Mouse (Mus musculus): ENCODE measurements around the gene Myl7. TPM values are rescaled to one million over a fixed set of nuclear protein-coding genes. Genes with fewer than 3 reads are reported as not detected.

Myl7 gene
- polyA plus RNA-seq, 1 experiment from 2014 or later: not detected

GRCm38 (mm10) chr11:5905778-5906518 lies 7.4 kb upstream of the Myl7 start:
- peaks cover 15% of the 10 kb centered on the region for H3K4me1 ChIP-seq (replicated peaks; ENCODE audit: control insufficient read depth, insufficient read depth, low read length)
- H3K9me3 ChIP-seq (ENCODE audit: control insufficient read depth, low read length): no peaks in the 10 kb centered on the region
- H3K27me3 ChIP-seq (replicated peaks; ENCODE audit: control insufficient read depth, insufficient read depth, low read length): no peaks in the 10 kb centered on the region
- H3K4me3 ChIP-seq (replicated peaks; ENCODE audit: low read length): no peak overlapping the region
- H3K4me2 ChIP-seq (ENCODE audit: low read length): no peak overlapping the region
- WGBS: 73% methylated on average over 10 of the region's 10 CpGs
- H3K9ac ChIP-seq (replicated peaks; ENCODE audit: low read depth, low read length): no peak overlapping the region
- no peaks in the 10 kb centered on the region for H3K36me3 ChIP-seq (ENCODE audit: control insufficient read depth, insufficient read depth)
- no peak for ATAC-seq
- no peak overlapping the region for H3K27ac ChIP-seq (ENCODE audit: low read length)

DNA sequence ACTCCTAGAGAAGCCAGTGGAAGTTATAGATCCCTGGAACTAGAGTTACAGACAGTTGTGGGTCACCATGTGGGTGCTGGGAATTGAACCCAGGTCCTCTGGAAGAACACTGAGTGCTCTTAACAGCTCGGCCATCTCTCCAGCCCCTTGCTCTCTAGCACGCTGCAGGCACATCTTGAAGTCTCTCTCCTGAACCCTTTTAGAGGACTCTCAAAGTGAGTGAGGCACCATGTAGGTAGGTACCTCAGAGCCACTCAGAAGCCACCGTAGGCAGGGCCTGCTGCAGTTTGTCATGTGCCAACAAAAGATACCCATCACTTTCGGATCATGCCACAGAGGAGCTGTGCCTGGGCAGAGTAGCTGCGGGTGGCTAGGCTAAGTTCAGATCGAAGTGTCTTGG lies 6.3 kb upstream of the Myl7 start:
- ATAC-seq: no peak
- Histone ChIP-seq H3K4me3 (replicated peaks; ENCODE audit: low read length) (no peak overlapping the region), H3K36me3 (ENCODE audit: control insufficient read depth, insufficient read depth) (no peaks in the 10 kb centered on the region), H3K27ac (ENCODE audit: low read length) (no peak overlapping the region), H3K4me1 (replicated peaks; ENCODE audit: control insufficient read depth, insufficient read depth, low read length) (peaks cover 15% of the 10 kb centered on the region), H3K4me2 (ENCODE audit: low read length) (no peak overlapping the region), H3K9ac (replicated peaks; ENCODE audit: low read depth, low read length) (no peak overlapping the region), H3K27me3 (replicated peaks; ENCODE audit: control insufficient read depth, insufficient read depth, low read length) (no peaks in the 10 kb centered on the region), H3K9me3 (ENCODE audit: control insufficient read depth, low read length) (no peaks in the 10 kb centered on the region)
- WGBS: 96% methylated on average over 6 of the region's 6 CpGs

DNA sequence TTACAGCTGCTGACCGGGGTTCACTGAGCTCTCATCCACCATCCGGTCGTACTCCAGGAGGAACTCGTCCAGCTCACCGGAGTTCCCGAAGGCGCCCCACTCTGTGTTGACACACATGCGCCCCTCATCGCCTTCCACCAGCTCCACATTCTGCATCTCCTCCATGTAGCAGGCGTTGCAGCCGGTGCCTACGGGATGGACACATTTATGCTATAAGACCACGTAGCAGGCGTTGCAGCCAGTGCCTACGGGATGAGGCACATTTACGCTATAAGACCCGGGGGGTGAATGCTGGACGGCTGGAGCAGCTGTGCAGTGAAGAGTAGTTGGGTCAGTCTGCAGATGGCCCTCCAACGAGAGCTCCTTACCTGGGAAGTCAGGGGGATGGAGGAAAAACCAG lies 5.8 kb upstream of the Myl7 start:
- H3K9me3 ChIP-seq (ENCODE audit: control insufficient read depth, low read length): no peaks in the 10 kb centered on the region
- H3K4me2 ChIP-seq (ENCODE audit: low read length): no peak overlapping the region
- H3K27me3 ChIP-seq (replicated peaks; ENCODE audit: control insufficient read depth, insufficient read depth, low read length): no peaks in the 10 kb centered on the region
- no peak overlapping the region for H3K9ac ChIP-seq (replicated peaks; ENCODE audit: low read depth, low read length)
- no peak overlapping the region for H3K4me3 ChIP-seq (replicated peaks; ENCODE audit: low read length)
- WGBS: 93% methylated on average over 19 of the region's 19 CpGs
- H3K36me3 ChIP-seq (ENCODE audit: control insufficient read depth, insufficient read depth): no peaks in the 10 kb centered on the region
- H3K27ac ChIP-seq (ENCODE audit: low read length): no peak overlapping the region
- no peak for ATAC-seq
- H3K4me1 ChIP-seq (replicated peaks; ENCODE audit: control insufficient read depth, insufficient read depth, low read length): peaks cover 15% of the 10 kb centered on the region

- 90% methylated on average over 2 of the region's 2 CpGs for WGBS
- H3K36me3 ChIP-seq (ENCODE audit: control insufficient read depth, insufficient read depth): no peaks in the 10 kb centered on the region
- H3K27ac ChIP-seq (ENCODE audit: low read length): no peak overlapping the region
- no peak overlapping the region for H3K4me2 ChIP-seq (ENCODE audit: low read length)
- H3K4me1 ChIP-seq (replicated peaks; ENCODE audit: control insufficient read depth, insufficient read depth, low read length): peaks cover 15% of the 10 kb centered on the region
- H3K9me3 ChIP-seq (ENCODE audit: control insufficient read depth, low read length): no peaks in the 10 kb centered on the region
- no peak overlapping the region for H3K9ac ChIP-seq (replicated peaks; ENCODE audit: low read depth, low read length)
- no peaks in the 10 kb centered on the region for H3K27me3 ChIP-seq (replicated peaks; ENCODE audit: control insufficient read depth, insufficient read depth, low read length)
- no peak overlapping the region for H3K4me3 ChIP-seq (replicated peaks; ENCODE audit: low read length)
- no peak for ATAC-seq
Measured at GRCm38 (mm10) chr11:5903844-5904243, 5.3 kb upstream of the Myl7 start.

GRCm38 (mm10) chr11:5902390-5902789 lies 3.8 kb upstream of the Myl7 start:
- Histone ChIP-seq H3K4me3 (replicated peaks; ENCODE audit: low read length) (peak overlapping the region; percentile 52), H3K4me1 (replicated peaks; ENCODE audit: control insufficient read depth, insufficient read depth, low read length) (peaks cover 15% of the 10 kb centered on the region), H3K9me3 (ENCODE audit: control insufficient read depth, low read length) (no peaks in the 10 kb centered on the region), H3K9ac (replicated peaks; ENCODE audit: low read depth, low read length) (peak overlapping the region; percentile 75), H3K27ac (ENCODE audit: low read length) (peak overlapping the region; percentile 75), H3K4me2 (ENCODE audit: low read length) (peak overlapping the region; percentile 78), H3K36me3 (ENCODE audit: control insufficient read depth, insufficient read depth) (no peaks in the 10 kb centered on the region), H3K27me3 (replicated peaks; ENCODE audit: control insufficient read depth, insufficient read depth, low read length) (no peaks in the 10 kb centered on the region)
- peak; percentile 31 for ATAC-seq
- 4% methylated on average over 6 of the region's 6 CpGs for WGBS

GRCm38 (mm10) chr11:5901950-5902349 lies 3.4 kb upstream of the Myl7 start:
- Histone ChIP-seq H3K4me3 (replicated peaks; ENCODE audit: low read length) (peak overlapping the region; percentile 52), H3K27me3 (replicated peaks; ENCODE audit: control insufficient read depth, insufficient read depth, low read length) (no peaks in the 10 kb centered on the region), H3K4me2 (ENCODE audit: low read length) (peak overlapping the region; percentile 78), H3K9me3 (ENCODE audit: control insufficient read depth, low read length) (no peaks in the 10 kb centered on the region), H3K4me1 (replicated peaks; ENCODE audit: control insufficient read depth, insufficient read depth, low read length) (peaks cover 15% of the 10 kb centered on the region), H3K27ac (ENCODE audit: low read length) (peak overlapping the region; percentile 75), H3K36me3 (ENCODE audit: control insufficient read depth, insufficient read depth) (no peaks in the 10 kb centered on the region), H3K9ac (replicated peaks; ENCODE audit: low read depth, low read length) (peak overlapping the region; percentile 75)
- peak; percentile 87 for ATAC-seq
- under 1% methylated on average over 32 of the region's 32 CpGs for WGBS

GRCm38 (mm10) chr11:5901320-5901719 lies 2.7 kb upstream of the Myl7 start:
- H3K4me3 ChIP-seq (replicated peaks; ENCODE audit: low read length): peak overlapping the region; percentile 52
- 17% methylated on average over 3 of the region's 3 CpGs for WGBS
- H3K9me3 ChIP-seq (ENCODE audit: control insufficient read depth, low read length): no peaks in the 10 kb centered on the region
- H3K36me3 ChIP-seq (ENCODE audit: control insufficient read depth, insufficient read depth): no peaks in the 10 kb centered on the region
- ATAC-seq: no peak
- H3K9ac ChIP-seq (replicated peaks; ENCODE audit: low read depth, low read length): peak overlapping the region; percentile 75
- H3K27ac ChIP-seq (ENCODE audit: low read length): peak overlapping the region; percentile 75
- no peaks in the 10 kb centered on the region for H3K27me3 ChIP-seq (replicated peaks; ENCODE audit: control insufficient read depth, insufficient read depth, low read length)
- peaks cover 15% of the 10 kb centered on the region for H3K4me1 ChIP-seq (replicated peaks; ENCODE audit: control insufficient read depth, insufficient read depth, low read length)
- H3K4me2 ChIP-seq (ENCODE audit: low read length): peak overlapping the region; percentile 78

GRCm38 (mm10) chr11:5899286-5899685 lies 704 bp upstream of the Myl7 start:
- H3K36me3 ChIP-seq (ENCODE audit: control insufficient read depth, insufficient read depth): no peaks in the 10 kb centered on the region
- H3K9me3 ChIP-seq (ENCODE audit: control insufficient read depth, low read length): no peaks in the 10 kb centered on the region
- no peak overlapping the region for H3K4me3 ChIP-seq (replicated peaks; ENCODE audit: low read length)
- H3K4me1 ChIP-seq (replicated peaks; ENCODE audit: control insufficient read depth, insufficient read depth, low read length): peaks cover 15% of the 10 kb centered on the region
- no peaks in the 10 kb centered on the region for H3K27me3 ChIP-seq (replicated peaks; ENCODE audit: control insufficient read depth, insufficient read depth, low read length)
- WGBS: 93% methylated on average over 10 of the region's 10 CpGs
- H3K27ac ChIP-seq (ENCODE audit: low read length): no peak overlapping the region
- no peak for ATAC-seq
- H3K9ac ChIP-seq (replicated peaks; ENCODE audit: low read depth, low read length): no peak overlapping the region
- no peak overlapping the region for H3K4me2 ChIP-seq (ENCODE audit: low read length)

GRCm38 (mm10) chr11:5897839-5898238 lies 743 bp downstream of the Myl7 start:
- H3K9ac ChIP-seq (replicated peaks; ENCODE audit: low read depth, low read length): no peak overlapping the region

More at GRCm38 (mm10) chr11:5897839-5898238, 743 bp downstream of the Myl7 start:
- H3K4me1 ChIP-seq (replicated peaks; ENCODE audit: control insufficient read depth, insufficient read depth, low read length): peaks cover 15% of the 10 kb centered on the region
- ATAC-seq: no peak
- H3K36me3 ChIP-seq (ENCODE audit: control insufficient read depth, insufficient read depth): no peaks in the 10 kb centered on the region
- no peaks in the 10 kb centered on the region for H3K27me3 ChIP-seq (replicated peaks; ENCODE audit: control insufficient read depth, insufficient read depth, low read length)
- 22% methylated on average over 10 of the region's 10 CpGs for WGBS
- no peak overlapping the region for H3K4me2 ChIP-seq (ENCODE audit: low read length)
- no peak overlapping the region for H3K27ac ChIP-seq (ENCODE audit: low read length)
- H3K9me3 ChIP-seq (ENCODE audit: control insufficient read depth, low read length): no peaks in the 10 kb centered on the region
- H3K4me3 ChIP-seq (replicated peaks; ENCODE audit: low read length): no peak overlapping the region
